Mouse (Mus musculus) embryonic facial prominence, embryonic 13.5 days (tissue): Measurements from ENCODE around the gene Kat6b. TPM values are rescaled to one million over a fixed set of nuclear protein-coding genes. Genes with fewer than 3 reads are reported as not detected.
"Not testable (repeated sequence)": the region's sequence is repeated elsewhere in the genome, so short reads cannot be mapped to it uniquely, and the experiment has no call there.

ENCODE experiments used
- ATAC-seq: fragments of 200-750 bp; cut with Nextera tagmentation; 2 replicates; pipeline ENCODE4 v1.8.0; 2017; ENCODE audit warnings: low read depth; ENCODE audit not compliant: insufficient number of reproducible peaks, insufficient read depth, low FRiP score, low TSS enrichment
- H3K27ac ChIP-seq: fragments of 300-500 bp; sonication (generic); 2 replicates; pipeline ENCODE4 v1.5.1; 2015; ENCODE audit warnings: moderate library complexity, mild to moderate bottlenecking, inconsistent platforms
- H3K27me3 ChIP-seq: fragments of 300-500 bp; sonication (generic); 2 replicates; pipeline ENCODE4 v1.6.1; 2015; ENCODE audit warnings: mild to moderate bottlenecking, inconsistent platforms
- H3K36me3 ChIP-seq: fragments of 300-500 bp; sonication (generic); 2 replicates; pipeline ENCODE4 v1.6.1; 2015; ENCODE audit warnings: mild to moderate bottlenecking, inconsistent platforms
- H3K4me1 ChIP-seq: fragments of 300-500 bp; sonication (generic); 2 replicates; pipeline ENCODE4 v1.6.1; 2015; ENCODE audit warnings: inconsistent platforms
- H3K4me2 ChIP-seq: fragments of 300-500 bp; sonication (generic); 2 replicates; pipeline ENCODE4 v1.6.1; 2015; ENCODE audit warnings: moderate library complexity, mild to moderate bottlenecking, inconsistent platforms
- H3K4me3 ChIP-seq: fragments of 300-500 bp; sonication (generic); 2 replicates; pipeline ENCODE4 v1.5.1; 2015; ENCODE audit warnings: mild to moderate bottlenecking, inconsistent platforms
- H3K9ac ChIP-seq: fragments of 300-500 bp; sonication (generic); 2 replicates; pipeline ENCODE4 v1.6.1; 2015; ENCODE audit warnings: mild to moderate bottlenecking, inconsistent platforms
- H3K9me3 ChIP-seq: fragments of 300-500 bp; sonication (generic); 2 replicates; pipeline ENCODE4 v1.6.1; 2016; ENCODE audit warnings: inconsistent platforms
- WGBS: fragments of 180-500 bp; shearing (Covaris S2); methylation state at CpG from one replicate; pipeline ENCODE4 v1.1.7; 2015; ENCODE audit warnings: mixed read lengths; 5-methylcytosine and 5-hydroxymethylcytosine counted together
- polyA plus RNA-seq: library from polyadenylated mRNA; unstranded; fragments of >200 nt; fragmentation: Nextera tagmentation; extraction: Ambion mirVana; gene quantifications from 2 replicates; pipeline ENCODE4 v1.2.1, GENCODE M21; 2015

Gene Kat6b
- polyA plus RNA-seq, 1 experiment from 2014 or later = 28.2 TPM

- Histone ChIP-seq H3K36me3 (peaks cover 75% of the 10 kb centered on the region), H3K4me2 (no peak overlapping the region), H3K9me3 (no peaks in the 10 kb centered on the region), H3K27ac (no peak overlapping the region), H3K9ac (no peak overlapping the region), H3K4me3 (no peak overlapping the region), H3K27me3 (no peaks in the 10 kb centered on the region), H3K4me1 (no peaks in the 10 kb centered on the region)
- WGBS = 72% methylated on average over 4 of the region's 4 CpGs
- ATAC-seq = no peak
Observed at GRCm38 (mm10) chr14:21640806-21641435, 159.7 kb downstream of the Kat6b start.

- Histone ChIP-seq H3K4me3 (no peak overlapping the region), H3K27ac (no peak overlapping the region), H3K4me1 (peaks cover 14% of the 10 kb centered on the region), H3K9ac (no peak overlapping the region), H3K27me3 (no peaks in the 10 kb centered on the region), H3K4me2 (no peak overlapping the region), H3K9me3 (no peaks in the 10 kb centered on the region), H3K36me3 (peaks cover 30% of the 10 kb centered on the region)
- ATAC-seq = no peak
- 57% methylated on average over 2 of the region's 2 CpGs for WGBS
Observed at GRCm38 (mm10) chr14:21653813-21654212, 172.6 kb downstream of the Kat6b start.

GRCm38 (mm10) chr14:21659155-21659554 lies 177.9 kb downstream of the Kat6b start:
- no peak overlapping the region for H3K4me3 ChIP-seq
- H3K9ac ChIP-seq = no peak overlapping the region
- H3K4me2 ChIP-seq = no peak overlapping the region
- H3K27me3 ChIP-seq = no peaks in the 10 kb centered on the region
- peaks cover 56% of the 10 kb centered on the region for H3K36me3 ChIP-seq
- H3K4me1 ChIP-seq = peaks cover 14% of the 10 kb centered on the region
- no peak for ATAC-seq
- no peaks in the 10 kb centered on the region for H3K9me3 ChIP-seq
- H3K27ac ChIP-seq = 0 out of 2 replicates have a peak overlapping the region, but pooled peaks have one; percentile 17
- WGBS = 74% methylated on average over 13 of the region's 13 CpGs

GRCm38 (mm10) chr14:21659652-21660051 lies 178.4 kb downstream of the Kat6b start:
- 17% methylated on average over 5 of the region's 5 CpGs for WGBS
- Histone ChIP-seq H3K27me3 (no peaks in the 10 kb centered on the region), H3K36me3 (peaks cover 57% of the 10 kb centered on the region), H3K27ac (0 out of 2 replicates have a peak overlapping the region, but pooled peaks have one; percentile 17), H3K4me1 (peaks cover 14% of the 10 kb centered on the region), H3K9ac (no peak overlapping the region), H3K9me3 (no peaks in the 10 kb centered on the region), H3K4me3 (no peak overlapping the region), H3K4me2 (no peak overlapping the region)
- ATAC-seq = no peak

- no peak overlapping the region for H3K27ac ChIP-seq
- H3K4me2 ChIP-seq = no peak overlapping the region
- no peak for ATAC-seq
- no peak overlapping the region for H3K4me3 ChIP-seq
- no peak overlapping the region for H3K9ac ChIP-seq
- H3K36me3 ChIP-seq = peaks cover 80% of the 10 kb centered on the region
- no peaks in the 10 kb centered on the region for H3K27me3 ChIP-seq
- no peaks in the 10 kb centered on the region for H3K9me3 ChIP-seq
- WGBS = 78% methylated on average over 8 of the region's 8 CpGs
- peaks cover 11% of the 10 kb centered on the region for H3K4me1 ChIP-seq
Observed at GRCm38 (mm10) chr14:21662465-21663142, 181.4 kb downstream of the Kat6b start.

GRCm38 (mm10) chr14:21669218-21669617 lies 188.0 kb downstream of the Kat6b start:
- 91% methylated on average over 11 of the region's 11 CpGs for WGBS
- Histone ChIP-seq H3K36me3 (peaks cover 72% of the 10 kb centered on the region), H3K27ac (no peak overlapping the region), H3K4me3 (no peak overlapping the region), H3K9ac (no peak overlapping the region), H3K4me1 (peaks cover 21% of the 10 kb centered on the region), H3K9me3 (no peaks in the 10 kb centered on the region), H3K4me2 (no peak overlapping the region), H3K27me3 (no peaks in the 10 kb centered on the region)
- ATAC-seq = no peak

- Histone ChIP-seq H3K27ac (no peak overlapping the region), H3K36me3 (peaks cover 66% of the 10 kb centered on the region), H3K4me3 (no peak overlapping the region), H3K9me3 (no peaks in the 10 kb centered on the region), H3K27me3 (no peaks in the 10 kb centered on the region), H3K4me2 (no peak overlapping the region), H3K4me1 (peaks cover 27% of the 10 kb centered on the region), H3K9ac (no peak overlapping the region)
- WGBS = 78% methylated on average over 11 of the region's 11 CpGs
- no peak for ATAC-seq
Observed at GRCm38 (mm10) chr14:21669633-21670421, 188.6 kb downstream of the Kat6b start.

- H3K4me2 ChIP-seq, ATAC-seq, H3K27ac ChIP-seq, H3K9me3 ChIP-seq, H3K27me3 ChIP-seq, H3K9ac ChIP-seq, H3K4me3 ChIP-seq: not testable (repeated sequence)
- 93% methylated on average over 15 of the region's 15 CpGs for WGBS
- peaks cover 59% of the 10 kb centered on the region for H3K36me3 ChIP-seq
- H3K4me1 ChIP-seq = peaks cover 30% of the 10 kb centered on the region
Observed at GRCm38 (mm10) chr14:21670422-21671006, 189.3 kb downstream of the Kat6b start.

GRCm38 (mm10) chr14:21673100-21673499 lies 191.9 kb downstream of the Kat6b start:
- whole genome bisulfite sequencing = 46% methylated on average over 4 of the region's 4 CpGs
- H3K4me2 ChIP-seq = no peak overlapping the region
- peaks cover 35% of the 10 kb centered on the region for H3K36me3 ChIP-seq
- no peak overlapping the region for H3K9ac ChIP-seq
- H3K27ac ChIP-seq = peak overlapping the region; percentile 66; the same call in 1 of the 2 replicates
- H3K9me3 ChIP-seq = no peaks in the 10 kb centered on the region
- peaks cover 45% of the 10 kb centered on the region for H3K4me1 ChIP-seq
- H3K4me3 ChIP-seq = no peak overlapping the region
- no peak for ATAC-seq
- H3K27me3 ChIP-seq = no peaks in the 10 kb centered on the region

GRCm38 (mm10) chr14:21674471-21674870 lies 193.2 kb downstream of the Kat6b start:
- ATAC-seq = no peak
- Histone ChIP-seq H3K27ac (peak overlapping the region; percentile 66), H3K4me2 (no peak overlapping the region), H3K4me1 (peaks cover 57% of the 10 kb centered on the region), H3K9ac (no peak overlapping the region), H3K36me3 (peaks cover 21% of the 10 kb centered on the region), H3K4me3 (no peak overlapping the region), H3K9me3 (no peaks in the 10 kb centered on the region), H3K27me3 (no peaks in the 10 kb centered on the region)
- WGBS = 52% methylated on average over 5 of the region's 5 CpGs

GRCm38 (mm10) chr14:21676223-21676622 lies 195.0 kb downstream of the Kat6b start:
- Histone ChIP-seq H3K36me3 (0 out of 2 replicates have a peak, but pooled peaks cover 6% of the 10 kb centered on the region), H3K4me3 (no peak overlapping the region), H3K27ac (peak overlapping the region; percentile 65), H3K27me3 (no peaks in the 10 kb centered on the region), H3K9me3 (no peaks in the 10 kb centered on the region), H3K4me2 (no peak overlapping the region), H3K4me1 (peaks cover 67% of the 10 kb centered on the region), H3K9ac (no peak overlapping the region)
- 67% methylated on average over 2 of the region's 2 CpGs for WGBS
- ATAC-seq = no peak
